Mouse (Mus musculus) intestine, embryonic 15.5 days (tissue): ENCODE results near the gene Zfp72. TPM values are rescaled to one million over a fixed set of nuclear protein-coding genes. Genes with fewer than 3 reads are reported as not detected.
A peak's percentile ranks its signal among the peaks of the same experiment; 100 is the strongest.

Experiments
- ATAC-seq: fragments of 200-750 bp; cut with Nextera tagmentation; 2 replicates; pipeline ENCODE4 v1.8.0; 2017; ENCODE audit warnings: moderate TSS enrichment, moderate library complexity
- H3K27ac ChIP-seq: fragments of 300-500 bp; sonication (generic); 2 replicates; pipeline ENCODE4 v1.5.1; 2015; ENCODE audit warnings: mild to moderate bottlenecking, inconsistent platforms
- H3K27me3 ChIP-seq: fragments of 300-500 bp; sonication (generic); replicated peaks from 2 replicates; pipeline ENCODE4 v1.6.1; 2015; ENCODE audit warnings: inconsistent platforms
- H3K36me3 ChIP-seq: fragments of 300-500 bp; sonication (generic); 2 replicates; pipeline ENCODE4 v1.6.1; 2015; ENCODE audit warnings: inconsistent platforms
- H3K4me1 ChIP-seq: fragments of 300-500 bp; sonication (generic); replicated peaks from 2 replicates; pipeline ENCODE4 v1.6.1; 2015; ENCODE audit warnings: inconsistent platforms
- H3K4me2 ChIP-seq: fragments of 300-500 bp; sonication (generic); replicated peaks from 2 replicates; pipeline ENCODE4 v1.6.1; 2015; ENCODE audit warnings: mild to moderate bottlenecking, inconsistent platforms
- H3K4me3 ChIP-seq: fragments of 300-500 bp; sonication (generic); replicated peaks from 2 replicates; pipeline ENCODE4 v1.5.1; 2015; ENCODE audit warnings: inconsistent platforms
- H3K9ac ChIP-seq: fragments of 300-500 bp; sonication (generic); 2 replicates; pipeline ENCODE4 v1.6.1; 2015; ENCODE audit warnings: inconsistent platforms
- H3K9me3 ChIP-seq: fragments of 300-500 bp; sonication (generic); 2 replicates; pipeline ENCODE4 v1.6.1; 2016; ENCODE audit warnings: inconsistent platforms
- WGBS: fragments of 180-500 bp; shearing (Covaris S2); methylation state at CpG from one replicate; pipeline ENCODE4 v1.1.7; 2015; 5-methylcytosine and 5-hydroxymethylcytosine counted together
- polyA plus RNA-seq: library from polyadenylated mRNA; unstranded; fragments of >200 nt; fragmentation: Nextera tagmentation; extraction: Ambion mirVana; gene quantifications from 2 replicates; pipeline ENCODE4 v1.2.1, GENCODE M21; 2015

Gene Zfp72
- polyA plus RNA-seq, result 3.6 and 5.7 TPM in 2 replicates

DNA sequence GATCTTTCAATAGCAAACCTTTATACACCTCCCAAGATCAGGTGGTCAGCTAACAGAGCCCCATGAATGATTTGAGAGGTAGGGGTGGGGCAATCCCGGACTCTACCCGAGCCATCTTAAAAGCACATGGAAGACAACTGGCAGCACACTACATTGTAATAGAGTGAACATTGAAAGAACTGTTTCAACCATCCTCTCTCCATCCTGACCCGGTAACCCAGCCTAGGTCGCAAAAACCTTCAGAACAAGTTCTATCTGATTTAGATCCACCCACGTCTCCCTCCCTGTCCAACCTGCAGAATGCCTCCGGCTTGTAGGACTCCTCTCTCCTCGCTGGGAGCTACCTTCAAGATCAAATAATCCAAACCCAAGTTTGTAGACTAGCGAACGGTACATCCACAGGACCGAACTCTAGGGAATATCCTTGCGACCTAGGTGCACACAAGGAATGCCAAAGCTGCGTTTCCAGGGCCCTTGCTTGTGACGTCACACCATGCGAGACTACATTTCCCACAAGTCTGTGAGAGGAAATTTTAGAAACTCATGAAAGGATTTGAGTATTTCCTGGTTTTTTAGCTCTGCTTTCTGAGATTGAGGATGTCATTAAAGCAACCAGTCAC, at the start of gene Zfp72:
TSS of gene Zfp72 (minus strand) at position 466 of the 620 bp plus-strand sequence.
- H3K27ac ChIP-seq, result no peak within 1 kb of the TSS
- WGBS, result 1% methylated on average over 14 of the region's 14 CpGs
- peak; percentile 95 for ATAC-seq

DNA sequence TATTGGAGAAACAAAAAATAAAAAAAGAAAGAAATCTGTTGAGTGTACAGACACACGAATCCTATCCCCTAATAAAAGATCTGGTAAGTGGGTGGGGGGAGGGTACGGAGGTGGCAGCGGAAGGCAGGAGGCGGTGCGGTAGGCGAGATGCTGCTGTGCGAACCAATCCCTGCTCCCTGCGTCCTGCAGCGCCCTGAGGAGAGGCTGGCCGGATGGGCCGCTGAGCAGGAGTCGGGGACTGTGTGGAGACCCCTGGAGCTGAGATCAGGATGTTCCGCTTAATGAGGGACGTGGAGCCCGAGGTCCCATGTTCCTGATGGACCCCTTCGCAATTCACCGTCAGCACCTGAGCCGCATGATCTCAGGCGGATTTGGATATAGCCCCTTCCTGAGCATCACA, 49.3 kb upstream of the Zfp72 start:
- no peaks in the 10 kb centered on the region for H3K4me1 ChIP-seq
- no peak overlapping the region for H3K9ac ChIP-seq
- ATAC-seq, result no peak
- 29% methylated on average over 19 of the region's 19 CpGs for WGBS
- H3K9me3 ChIP-seq, result 0 out of 2 replicates have a peak, but pooled peaks cover 3% of the 10 kb centered on the region
- 0 out of 2 replicates have a peak, but pooled peaks cover under 1% of the 10 kb centered on the region for H3K36me3 ChIP-seq
- no peaks in the 10 kb centered on the region for H3K27me3 ChIP-seq
- no peak overlapping the region for H3K4me3 ChIP-seq
- no peak overlapping the region for H3K4me2 ChIP-seq
- no peak overlapping the region for H3K27ac ChIP-seq

More for the DNA sequence above, at the start of gene Zfp72:
- Histone ChIP-seq H3K4me3 (peak within 1 kb of the TSS; percentile 51), H3K27me3 (no peaks in the 10 kb centered on the region), H3K4me2 (peak within 1 kb of the TSS; percentile 67), H3K9ac (peak within 1 kb of the TSS; percentile 51), H3K9me3 (no peaks in the 10 kb centered on the region), H3K4me1 (peaks cover 3% of the 10 kb centered on the region; the same call in 1 of the 2 replicates), H3K36me3 (no peaks in the 10 kb centered on the region)

DNA sequence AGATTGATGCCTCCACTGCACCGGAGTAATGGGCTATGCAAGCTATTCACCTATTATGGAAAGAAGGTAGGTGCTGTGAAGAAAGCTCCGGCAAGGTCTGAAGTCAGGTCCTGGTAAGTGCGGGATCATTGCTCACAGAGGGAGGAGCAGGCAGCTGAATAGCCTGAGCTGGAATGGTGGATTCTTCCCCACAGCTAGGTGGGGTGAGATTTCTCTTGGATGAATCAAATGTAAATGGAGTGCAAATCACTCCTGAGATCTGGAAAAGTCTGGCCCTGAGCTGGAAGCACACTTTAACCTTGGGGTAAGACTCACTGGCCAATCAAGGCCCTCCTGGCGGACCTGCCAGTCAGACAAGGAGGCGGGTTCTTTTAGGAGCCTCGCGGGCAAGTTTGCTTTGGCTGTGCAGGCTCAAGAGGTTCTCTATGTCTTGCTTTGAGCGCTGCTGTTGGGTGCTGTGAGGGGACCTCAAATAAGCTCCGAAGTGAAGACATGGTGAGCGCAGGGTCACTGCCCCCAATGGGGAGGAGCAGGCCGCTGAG, 8.7 kb upstream of the Zfp72 start, which contains the start of gene Ftl1-ps1:
TSS of gene Ftl1-ps1 (plus strand) at position 397 of the 542 bp plus-strand sequence.
- no peaks in the 10 kb centered on the region for H3K27me3 ChIP-seq
- WGBS, result 11% methylated on average over 11 of the region's 11 CpGs
- ATAC-seq, result peak; percentile 47; the same call in 1 of the 2 replicates
- no peak within 1 kb of the TSS; the same call in 1 of the 2 replicates for H3K4me3 ChIP-seq
- H3K27ac ChIP-seq, result no peak within 1 kb of the TSS
- H3K9me3 ChIP-seq, result no peaks in the 10 kb centered on the region
- no peaks in the 10 kb centered on the region for H3K4me1 ChIP-seq
- H3K9ac ChIP-seq, result no peak within 1 kb of the TSS
- peak within 1 kb of the TSS; percentile 42 for H3K4me2 ChIP-seq
- H3K36me3 ChIP-seq, result no peaks in the 10 kb centered on the region

DNA sequence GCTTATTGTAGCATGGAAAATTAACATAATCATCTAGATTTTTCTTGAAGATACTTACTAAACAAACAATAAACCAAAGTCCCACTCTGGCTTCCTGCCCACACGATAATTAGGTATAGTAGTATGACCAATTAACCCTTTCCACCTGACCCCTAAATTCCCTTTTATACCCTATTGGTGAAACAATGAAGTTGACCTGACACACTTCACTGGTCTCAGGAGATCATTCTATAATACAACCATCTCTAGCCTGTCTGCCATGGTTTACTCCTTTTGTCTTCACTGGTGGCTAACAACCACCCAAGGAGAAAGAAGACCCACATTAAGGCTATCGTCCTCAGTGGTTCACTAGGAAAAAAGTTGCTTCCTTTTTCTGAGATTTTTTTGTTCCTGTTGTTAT, 520 bp upstream of the Zfp72 start:
- H3K9ac ChIP-seq, result no peak overlapping the region
- H3K4me1 ChIP-seq, result peaks cover 3% of the 10 kb centered on the region; the same call in 1 of the 2 replicates
- no peaks in the 10 kb centered on the region for H3K36me3 ChIP-seq
- no peak overlapping the region for H3K4me3 ChIP-seq
- H3K27ac ChIP-seq, result no peak overlapping the region
- no peaks in the 10 kb centered on the region for H3K9me3 ChIP-seq
- 68% methylated on average over 2 of the region's 2 CpGs for WGBS
- H3K27me3 ChIP-seq, result no peaks in the 10 kb centered on the region
- H3K4me2 ChIP-seq, result no peak overlapping the region
- ATAC-seq, result peak; percentile 11; the same call in 1 of the 2 replicates

DNA sequence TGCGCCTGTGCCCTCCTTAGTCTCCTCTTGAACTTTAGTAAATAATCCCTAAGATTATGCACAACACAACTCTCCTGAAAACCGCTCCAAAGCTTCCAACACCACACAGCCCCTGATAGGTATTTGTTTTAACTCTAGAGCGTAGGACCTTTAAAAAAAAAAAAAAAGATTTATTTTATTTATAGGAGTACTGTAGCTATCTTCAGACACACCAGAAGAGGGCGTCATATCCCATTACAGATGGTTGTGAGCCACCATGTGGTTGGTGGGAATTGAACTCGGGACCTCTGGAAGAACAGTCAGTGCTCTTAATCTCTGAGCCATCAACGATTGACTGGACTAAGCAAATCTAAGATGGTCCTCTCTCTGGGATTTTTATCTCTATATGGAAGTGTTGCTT, 906 bp downstream of the Zfp72 start:
- no peaks in the 10 kb centered on the region for H3K9me3 ChIP-seq
- H3K4me3 ChIP-seq, result peak overlapping the region; percentile 51
- H3K36me3 ChIP-seq, result no peaks in the 10 kb centered on the region
- peaks cover 3% of the 10 kb centered on the region; the same call in 1 of the 2 replicates for H3K4me1 ChIP-seq
- H3K27ac ChIP-seq, result no peak overlapping the region
- H3K27me3 ChIP-seq, result no peaks in the 10 kb centered on the region
- no peak for ATAC-seq
- no peak overlapping the region for H3K9ac ChIP-seq
- 63% methylated on average over 6 of the region's 6 CpGs for WGBS
- peak overlapping the region; percentile 67 for H3K4me2 ChIP-seq

DNA sequence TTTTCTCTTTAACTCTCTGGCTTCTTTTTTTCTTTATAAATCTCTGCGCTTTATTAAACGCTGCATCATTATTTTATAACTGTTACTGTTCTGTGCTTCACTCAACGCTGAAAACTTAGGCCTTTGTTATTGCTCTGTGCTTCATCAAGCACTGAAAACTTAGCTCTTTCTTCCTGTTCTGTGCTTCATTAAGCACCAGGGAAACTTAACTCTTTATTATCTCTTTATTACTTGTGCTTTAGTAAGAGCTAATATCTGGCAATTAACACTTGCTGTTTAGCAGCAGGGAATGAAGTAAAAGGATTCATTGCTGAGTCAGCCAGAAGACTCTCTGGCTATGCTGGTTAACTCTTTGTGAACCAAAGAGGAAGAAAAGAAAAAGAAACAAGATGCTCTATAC, 8.3 kb downstream of the Zfp72 start:
- Histone ChIP-seq H3K4me2 (no peak overlapping the region), H3K36me3 (no peaks in the 10 kb centered on the region), H3K9me3 (no peaks in the 10 kb centered on the region), H3K27me3 (no peaks in the 10 kb centered on the region), H3K4me3 (no peak overlapping the region), H3K9ac (no peak overlapping the region), H3K27ac (no peak overlapping the region), H3K4me1 (peaks cover 3% of the 10 kb centered on the region; the same call in 1 of the 2 replicates)
- no peak for ATAC-seq
- WGBS, result 46% methylated on average over 3 of the region's 3 CpGs

DNA sequence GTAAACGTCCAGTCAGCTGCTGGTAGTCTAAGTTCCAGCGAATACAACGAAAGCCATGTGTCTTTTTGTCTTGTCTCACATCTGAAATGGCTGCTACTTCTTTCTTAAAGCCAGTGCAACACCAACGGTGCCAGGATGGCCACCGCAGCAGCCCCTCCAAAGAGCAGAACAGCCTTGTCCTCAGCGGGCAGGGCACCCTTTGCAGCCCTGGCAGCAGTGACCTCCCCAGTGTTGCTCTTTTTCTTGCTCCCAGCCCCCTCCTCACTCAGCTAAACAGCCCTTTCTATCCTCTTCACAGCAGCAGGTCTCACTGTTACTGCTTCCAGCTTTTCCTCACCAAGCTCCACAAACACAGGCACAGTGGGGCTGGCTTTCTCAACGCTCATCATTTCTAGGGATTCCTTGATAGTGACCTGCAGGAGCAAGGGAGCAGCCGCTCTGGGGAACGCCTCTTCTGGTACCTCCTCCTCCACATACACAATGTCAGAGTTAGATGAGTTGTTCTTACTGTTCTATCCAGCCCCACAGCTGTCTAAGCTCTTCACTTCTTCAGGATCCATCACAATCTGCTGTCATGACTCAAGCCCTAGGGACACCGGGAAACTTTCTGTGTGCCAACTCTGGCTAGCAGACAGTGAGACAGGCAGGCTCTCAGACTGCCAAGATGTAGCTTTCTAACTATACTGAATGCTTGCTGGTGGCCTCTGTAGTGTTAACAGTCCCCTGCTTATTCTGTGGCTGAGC, 8.9 kb downstream of the Zfp72 start:
- no peak for ATAC-seq
- Histone ChIP-seq H3K9ac (no peak overlapping the region), H3K4me1 (peaks cover 3% of the 10 kb centered on the region; the same call in 1 of the 2 replicates), H3K9me3 (no peaks in the 10 kb centered on the region), H3K36me3 (no peaks in the 10 kb centered on the region), H3K4me2 (no peak overlapping the region), H3K4me3 (no peak overlapping the region), H3K27ac (0 out of 2 replicates have a peak overlapping the region, but pooled peaks have one; percentile 9), H3K27me3 (no peaks in the 10 kb centered on the region)
- 61% methylated on average over 10 of the region's 10 CpGs for WGBS

DNA sequence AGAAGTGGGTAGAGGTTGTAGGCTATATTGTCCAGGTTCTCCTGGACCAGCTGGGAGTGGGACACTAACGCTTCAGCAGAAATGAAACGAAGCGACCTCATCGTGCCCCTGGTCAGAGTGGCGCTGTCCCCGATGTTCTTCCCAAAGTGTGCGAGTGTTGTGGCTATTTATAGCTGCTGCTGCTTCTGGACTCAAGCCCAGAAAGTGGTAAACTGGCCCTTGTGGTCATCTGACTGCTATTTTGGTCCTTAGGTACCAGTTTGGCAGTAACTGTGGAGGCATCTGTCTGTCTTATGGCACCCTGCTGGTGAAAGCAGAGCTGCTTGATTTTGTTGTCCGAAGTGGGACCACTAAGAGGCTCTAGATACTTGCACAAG, 26.8 kb downstream of the Zfp72 start, which contains the start of gene Lrrc14b:
TSS of gene Lrrc14b (minus strand) at position 147 of the 377 bp plus-strand sequence.
- WGBS, result 62% methylated on average over 8 of the region's 8 CpGs
- no peak within 1 kb of the TSS for H3K4me2 ChIP-seq
- no peaks in the 10 kb centered on the region for H3K9me3 ChIP-seq
- H3K9ac ChIP-seq, result no peak within 1 kb of the TSS
- ATAC-seq, result no peak
- H3K27ac ChIP-seq, result no peak within 1 kb of the TSS
- H3K27me3 ChIP-seq, result no peaks in the 10 kb centered on the region
- no peaks in the 10 kb centered on the region for H3K4me1 ChIP-seq
- peaks cover 9% of the 10 kb centered on the region; the same call in 1 of the 2 replicates for H3K36me3 ChIP-seq
- no peak within 1 kb of the TSS for H3K4me3 ChIP-seq

DNA sequence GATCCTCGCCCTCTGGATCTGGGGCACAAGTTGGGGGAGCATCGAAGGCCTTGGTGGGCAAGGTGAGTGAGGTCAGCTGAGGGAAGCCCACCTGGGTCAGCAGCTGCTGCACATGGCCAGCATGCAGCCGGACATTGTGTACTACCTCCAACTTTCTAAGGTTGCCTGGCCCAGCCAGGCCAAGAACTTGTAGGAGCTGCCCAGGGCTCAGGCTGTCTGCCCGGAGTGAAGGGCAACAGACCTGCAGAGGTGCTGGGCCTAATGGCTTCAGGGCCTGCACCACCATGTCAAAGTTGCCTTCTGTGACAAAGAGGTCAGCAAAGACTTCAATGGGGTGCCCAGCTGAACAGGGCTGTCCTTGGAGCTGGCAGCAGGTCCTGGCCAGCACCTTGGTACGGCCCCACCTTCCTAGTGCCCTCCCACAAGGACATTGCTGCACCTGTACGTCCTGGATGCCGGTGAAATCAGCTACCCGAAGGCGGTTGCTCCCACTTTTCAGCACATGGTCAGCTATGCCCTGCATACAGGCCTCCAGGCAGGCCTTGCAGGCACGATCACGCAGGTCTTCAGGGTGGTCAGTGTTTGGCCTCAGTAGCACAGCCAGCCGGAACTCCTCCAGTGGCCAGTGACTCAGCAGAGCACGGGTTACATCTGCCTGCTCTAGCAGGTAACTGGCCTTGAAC, 27.3 kb downstream of the Zfp72 start:
- no peaks in the 10 kb centered on the region for H3K27me3 ChIP-seq
- no peak overlapping the region for H3K9ac ChIP-seq
- no peak overlapping the region for H3K4me3 ChIP-seq
- H3K9me3 ChIP-seq, result no peaks in the 10 kb centered on the region
- H3K4me2 ChIP-seq, result no peak overlapping the region
- WGBS, result 88% methylated on average over 13 of the region's 13 CpGs
- H3K36me3 ChIP-seq, result peaks cover 9% of the 10 kb centered on the region; the same call in 1 of the 2 replicates
- H3K4me1 ChIP-seq, result no peaks in the 10 kb centered on the region
- H3K27ac ChIP-seq, result no peak overlapping the region
- ATAC-seq, result peak; percentile 23; the same call in 1 of the 2 replicates

DNA sequence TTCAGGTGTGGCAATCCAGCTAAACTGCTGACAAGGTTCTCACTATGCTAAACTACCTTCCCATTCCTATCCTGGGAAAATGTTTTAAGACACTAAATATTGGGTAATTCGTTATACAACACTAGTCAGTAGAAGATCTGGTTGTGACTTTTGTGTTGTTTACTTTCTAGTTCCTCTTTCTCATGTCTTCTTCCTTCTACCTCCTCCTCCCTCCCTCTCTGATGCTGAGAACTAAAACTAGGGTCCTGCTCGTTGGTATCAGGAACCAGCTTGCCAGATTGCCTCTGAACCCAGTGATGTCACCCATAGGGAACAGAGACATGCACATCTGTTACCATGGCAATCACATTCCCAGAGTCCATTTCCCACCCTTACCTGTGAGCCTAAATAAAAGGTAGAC, 28.4 kb downstream of the Zfp72 start:
- H3K27me3 ChIP-seq, result no peaks in the 10 kb centered on the region
- H3K4me3 ChIP-seq, result no peak overlapping the region
- H3K9ac ChIP-seq, result no peak overlapping the region
- no peak overlapping the region for H3K4me2 ChIP-seq
- H3K27ac ChIP-seq, result no peak overlapping the region
- H3K9me3 ChIP-seq, result no peaks in the 10 kb centered on the region
- H3K36me3 ChIP-seq, result peaks cover 9% of the 10 kb centered on the region; the same call in 1 of the 2 replicates
- no peaks in the 10 kb centered on the region for H3K4me1 ChIP-seq
- 70% methylated on average over 2 of the region's 2 CpGs for WGBS
- ATAC-seq, result no peak

DNA sequence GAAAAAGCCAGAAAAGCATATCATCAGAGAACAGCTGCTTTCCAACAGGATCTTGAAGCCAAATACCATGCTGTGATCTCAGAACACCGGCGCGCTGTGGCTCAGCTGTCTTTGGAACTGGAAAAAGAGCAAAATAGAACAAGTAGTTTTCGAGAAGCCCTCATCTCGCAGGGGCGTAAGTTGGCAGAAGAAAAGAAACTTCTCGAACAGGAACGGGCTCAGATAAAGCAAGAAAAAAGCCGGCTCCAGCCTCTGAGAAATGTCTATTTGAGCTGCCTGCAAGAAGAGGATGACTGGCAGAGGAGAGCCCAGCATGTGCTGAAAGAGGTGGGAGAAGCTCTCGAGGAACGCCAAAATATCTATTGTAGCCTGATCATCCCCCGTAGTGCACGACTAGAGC, 34.1 kb downstream of the Zfp72 start:
- H3K9ac ChIP-seq, result no peak overlapping the region
- H3K36me3 ChIP-seq, result peaks cover 24% of the 10 kb centered on the region
- H3K4me3 ChIP-seq, result no peak overlapping the region
- H3K27ac ChIP-seq, result no peak overlapping the region
- no peaks in the 10 kb centered on the region for H3K9me3 ChIP-seq
- no peaks in the 10 kb centered on the region for H3K27me3 ChIP-seq
- ATAC-seq, result no peak
- H3K4me1 ChIP-seq, result no peaks in the 10 kb centered on the region
- H3K4me2 ChIP-seq, result no peak overlapping the region
- 95% methylated on average over 13 of the region's 13 CpGs for WGBS
